ENCODE assay signal across 9 mouse cellular contexts in genomic region chr6:91843628-91844153, GRCm38 (mm10). TPM values are rescaled to one million over a fixed set of nuclear protein-coding genes. Genes with fewer than 3 reads are reported as not detected.
DNase-seq lines count a peak whose midpoint lies in the region; ATAC-seq and TF ChIP-seq lines count a peak whose summit lies in the region.
"Had no signal": no experiment of that assay in that cellular context is flagged by ENCODE, and none has a peak within 500 bp of the region (broad histone marks: within the 10 kb centered on the region; RNA-seq: fewer than 3 reads in every experiment).

No protein-coding gene starts in this region.

- no peak overlapping the region for H3K27ac ChIP-seq in heart, embryonic 14.5 days (replicated peaks in 1 of 2; ENCODE audit: control insufficient read depth in 1 of 2, insufficient read depth in 1 of 2, low read depth in 2 of 2, low read length in 2 of 2)
- no peak overlapping the region for H3K27ac ChIP-seq in cortical plate, adult 2 months (ENCODE audit: insufficient read depth, low read length)
- H3K27ac ChIP-seq in hindbrain, embryonic 13.5 days: peak overlapping the region; percentile 65
- H3K27ac ChIP-seq in midbrain, embryonic 14.5 days (replicated peaks; ENCODE audit: low read depth, low read length): peak overlapping the region; percentile 60

- no peak overlapping the region for H3K9ac ChIP-seq in heart, embryonic 14.5 days (ENCODE audit: low read length)
- H3K9ac ChIP-seq in hindbrain, embryonic 13.5 days: peak overlapping the region; percentile 84
- H3K9ac ChIP-seq in midbrain, embryonic 14.5 days (replicated peaks; ENCODE audit: low read length): peak overlapping the region; percentile 72

- H3K4me2 ChIP-seq in heart, embryonic 14.5 days (ENCODE audit: low read length): peak overlapping the region; percentile 76
- H3K4me2 ChIP-seq in hindbrain, embryonic 13.5 days: peak overlapping the region; percentile 78
- peak overlapping the region; percentile 81 for H3K4me2 ChIP-seq in midbrain, embryonic 14.5 days (ENCODE audit: low read length)

- 5% methylated on average over 68 of the region's 69 CpGs for WGBS in heart, embryonic 14.5 days
- WGBS in hindbrain, embryonic 13.5 days: 3% methylated on average over 69 of the region's 69 CpGs
- 3% methylated on average over 69 of the region's 69 CpGs for WGBS in midbrain, embryonic 14.5 days

- H3K9me3 ChIP-seq in heart, embryonic 14.5 days (ENCODE audit: control insufficient read depth, low read length): no peaks in the 10 kb centered on the region
- H3K9me3 ChIP-seq in hindbrain, embryonic 13.5 days: no peaks in the 10 kb centered on the region
- H3K9me3 ChIP-seq in midbrain, embryonic 14.5 days (ENCODE audit: control insufficient read depth, low read length): no peaks in the 10 kb centered on the region

- peak overlapping the region; percentile 36 to 45 for H3K4me3 ChIP-seq in heart, embryonic 14.5 days (ENCODE audit: control insufficient read depth in 1 of 2, insufficient read depth in 1 of 2, low read depth in 1 of 2, low read length in 2 of 2)
- H3K4me3 ChIP-seq in cortical plate, adult 2 months (ENCODE audit: insufficient read depth, low read length): peak overlapping the region; percentile 36
- peak overlapping the region; percentile 60 for H3K4me3 ChIP-seq in hindbrain, embryonic 13.5 days
- H3K4me3 ChIP-seq in midbrain, embryonic 14.5 days (replicated peaks; ENCODE audit: low read depth, low read length): peak overlapping the region; percentile 57

- no peak for DNase-seq in heart, adult 18-20 months
- DNase-seq in midbrain, embryonic 14.5 days: peak; percentile 78
- no peak for DNase-seq in ovary, postnatal 36 days (ENCODE audit: low spot score)
- DNase-seq in thymus, adult 18-20 months: no peak
- no peak for DNase-seq in thymus, postnatal 10 days (ENCODE audit: low spot score in 2 of 2)

- H3K4me1 ChIP-seq in heart, embryonic 14.5 days (ENCODE audit: control insufficient read depth in 2 of 2, insufficient read depth in 2 of 2, low read length in 2 of 2): peaks cover 0 to 4% of the 10 kb centered on the region in 2 experiments; a peak in 1 of 4 replicates
- H3K4me1 ChIP-seq in cortical plate, adult 2 months (ENCODE audit: control insufficient read depth, insufficient read depth, low read length): no peaks in the 10 kb centered on the region
- peaks cover 62% of the 10 kb centered on the region for H3K4me1 ChIP-seq in hindbrain, embryonic 13.5 days (replicated peaks)
- peaks cover 18% of the 10 kb centered on the region for H3K4me1 ChIP-seq in midbrain, embryonic 14.5 days (ENCODE audit: control insufficient read depth, insufficient read depth, low read length)

- no peaks in the 10 kb centered on the region for H3K36me3 ChIP-seq in heart, embryonic 14.5 days (ENCODE audit: control insufficient read depth, insufficient read depth, low read length)
- H3K36me3 ChIP-seq in hindbrain, embryonic 13.5 days: no peaks in the 10 kb centered on the region
- no peaks in the 10 kb centered on the region for H3K36me3 ChIP-seq in midbrain, embryonic 14.5 days (ENCODE audit: control insufficient read depth, insufficient read depth, low read length)

- TF ChIP-seq CTCF in cortical plate, adult 2 months (IDR thresholded peaks at IDR 0.05; ENCODE audit: extremely low read depth, insufficient read depth, low read length): no peak

- ATAC-seq in heart, embryonic 14.5 days (ENCODE audit: insufficient number of reproducible peaks, insufficient read depth, low FRiP score, low read depth): no peak
- ATAC-seq in hindbrain, embryonic 13.5 days (ENCODE audit: low FRiP score): peak; percentile 28; the same call in 1 of the 2 replicates
- ATAC-seq in midbrain, embryonic 14.5 days (ENCODE audit: low FRiP score, low TSS enrichment): peak; percentile 13; the same call in 1 of the 2 replicates
- ATAC-seq: Patski had no signal

- TF ChIP-seq POLR2A in cortical plate, adult 2 months (IDR thresholded peaks at IDR 0.05; ENCODE audit: extremely low read depth, insufficient read depth, low read length): no peak

- peaks cover 77% of the 10 kb centered on the region for H3K27me3 ChIP-seq in heart, embryonic 14.5 days (ENCODE audit: control insufficient read depth, insufficient read depth, low read length)
- peaks cover 49% of the 10 kb centered on the region for H3K27me3 ChIP-seq in hindbrain, embryonic 13.5 days
- H3K27me3 ChIP-seq in midbrain, embryonic 14.5 days (ENCODE audit: control insufficient read depth, insufficient read depth, low read length): peaks cover 15% of the 10 kb centered on the region; the same call in 1 of the 2 replicates

RNA-seq across cellular contexts. Expression of gene Grip2, which starts 16.6 kb away (rescaled TPM):
- polyA plus RNA-seq in heart, embryonic 14.5 days (2014; fragmentation: Nextera tagmentation; extraction: Ambion mirVana): 6.7 and 7.8 TPM in 2 replicates
- total RNA-seq in heart, adult 18-20 months (2021): 1 to 10 TPM; 7.2 to 7.4 TPM
- 20.0 and 20.5 TPM in 2 replicates for polyA plus RNA-seq in cortical plate, adult 2 months (2012; rRNA removed)
- 4.3 and 4.6 TPM in 2 replicates for polyA plus RNA-seq in hindbrain, embryonic 13.5 days (2015; fragmentation: Nextera tagmentation; extraction: Ambion mirVana)
- polyA plus RNA-seq in midbrain, embryonic 14.5 days (2014; fragmentation: Nextera tagmentation; extraction: Ambion mirVana): 7.5 and 7.6 TPM in 2 replicates

RNA-seq across cellular contexts. Expression of gene Ccdc174, which starts 34.2 kb away (rescaled TPM):
- polyA plus RNA-seq in heart, embryonic 14.5 days (2014; fragmentation: Nextera tagmentation; extraction: Ambion mirVana): 20.9 and 22.0 TPM in 2 replicates
- 10 to 100 TPM in 1 of 2 experiments, 1 to 10 TPM in 1; 9.8 to 13.1 TPM for total RNA-seq in heart, adult 18-20 months (2021)
- polyA plus RNA-seq in cortical plate, adult 2 months (2012; rRNA removed): 17.7 and 18.5 TPM in 2 replicates
- polyA plus RNA-seq in hindbrain, embryonic 13.5 days (2015; fragmentation: Nextera tagmentation; extraction: Ambion mirVana): 50.5 TPM in 2 replicates
- polyA plus RNA-seq in midbrain, embryonic 14.5 days (2014; fragmentation: Nextera tagmentation; extraction: Ambion mirVana): 43.3 and 47.3 TPM in 2 replicates

RNA-seq across cellular contexts. Expression of gene 4930590J08Rik, which starts 58.9 kb away (rescaled TPM):
- 0.28 and 0.72 TPM in 2 replicates for polyA plus RNA-seq in heart, embryonic 14.5 days (2014; fragmentation: Nextera tagmentation; extraction: Ambion mirVana)
- total RNA-seq in heart, adult 18-20 months (2021): under 1 TPM; 0.60 to 0.67 TPM
- polyA plus RNA-seq in cortical plate, adult 2 months (2012; rRNA removed): 2.2 and 2.9 TPM in 2 replicates
- 1.2 and 1.4 TPM in 2 replicates for polyA plus RNA-seq in hindbrain, embryonic 13.5 days (2015; fragmentation: Nextera tagmentation; extraction: Ambion mirVana)
- 1.1 and 1.7 TPM in 2 replicates for polyA plus RNA-seq in midbrain, embryonic 14.5 days (2014; fragmentation: Nextera tagmentation; extraction: Ambion mirVana)

Comparison
In these comparisons a context has a peak if more than half of its experiments do, and no peak if none do; other contexts are left out.
1. H3K27ac ChIP-seq: peak in hindbrain, embryonic 13.5 days (single experiment) and midbrain, embryonic 14.5 days (single experiment); none in heart, embryonic 14.5 days (0 of 2) and cortical plate, adult 2 months (single experiment).
2. Peak in every context shown above with its lines, with median percentiles within 50 percentile points of each other: H3K4me2 ChIP-seq and H3K4me3 ChIP-seq.